Mouse (Mus musculus): ENCODE measurements around the gene Ifi208. TPM values are rescaled to one million over a fixed set of nuclear protein-coding genes. Genes with fewer than 3 reads are reported as not detected.

The Ifi208 gene
- polyA plus RNA-seq, 1 experiment from 2014 or later = 0.08 TPM

GRCm38 (mm10) chr1:173740537-173740936 lies 67.1 kb downstream of the Ifi208 start:
- Histone ChIP-seq H3K9me3 (replicated peaks) (no peaks in the 10 kb centered on the region), H3K4me1 (no peaks in the 10 kb centered on the region), H3K9ac (no peak overlapping the region), H3K36me3 (no peaks in the 10 kb centered on the region), H3K27ac (replicated peaks) (no peak overlapping the region), H3K4me2 (replicated peaks) (no peak overlapping the region), H3K27me3 (no peaks in the 10 kb centered on the region), H3K4me3 (replicated peaks) (no peak overlapping the region)
- ATAC-seq (ENCODE audit: insufficient number of reproducible peaks, low FRiP score, low TSS enrichment, low read depth) = no peak

DNA sequence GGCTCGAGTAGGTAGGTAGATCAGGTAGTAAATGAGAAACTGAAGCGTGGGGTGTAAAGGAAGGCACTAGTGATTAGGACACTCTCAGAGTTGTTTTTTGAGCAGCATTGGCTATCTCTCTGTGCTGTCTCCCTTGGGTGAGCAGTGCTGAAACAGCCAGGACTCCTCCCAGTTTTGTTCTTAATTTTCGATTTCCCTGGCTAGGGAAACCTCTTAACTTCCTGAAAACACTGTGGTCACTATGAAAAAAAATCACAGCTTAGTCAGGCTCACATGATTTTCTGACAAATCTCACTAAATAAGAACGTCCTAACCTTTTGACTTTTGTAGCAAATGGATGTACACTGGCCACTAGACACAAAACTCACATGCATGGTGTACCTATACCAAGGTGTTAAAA lies 68.2 kb downstream of the Ifi208 start, which contains the start of gene Ifi207:
Gene Ifi207 (minus strand): TSS at position 92 of the 400 bp plus-strand sequence.
- H3K4me2 ChIP-seq (replicated peaks) = no peak within 1 kb of the TSS
- 67% methylated on average over 4 of the region's 4 CpGs for WGBS
- ATAC-seq (ENCODE audit: insufficient number of reproducible peaks, low FRiP score, low TSS enrichment, low read depth) = no peak

GRCm38 (mm10) chr1:173742262-173742661 lies 68.8 kb downstream of the Ifi208 start:
- H3K27me3 ChIP-seq = no peaks in the 10 kb centered on the region
- no peaks in the 10 kb centered on the region for H3K36me3 ChIP-seq
- H3K9me3 ChIP-seq (replicated peaks) = no peaks in the 10 kb centered on the region
- H3K9ac ChIP-seq = no peak overlapping the region
- H3K4me3 ChIP-seq (replicated peaks) = no peak overlapping the region
- H3K27ac ChIP-seq (replicated peaks) = no peak overlapping the region
- no peaks in the 10 kb centered on the region for H3K4me1 ChIP-seq
- 54% methylated on average over 1 of the region's 1 CpGs for WGBS
- no peak overlapping the region for H3K4me2 ChIP-seq (replicated peaks)
- no peak for ATAC-seq (ENCODE audit: insufficient number of reproducible peaks, low FRiP score, low TSS enrichment, low read depth)

More for the DNA sequence above, 68.2 kb downstream of the Ifi208 start, which contains the start of gene Ifi207:
- Histone ChIP-seq H3K4me1 (no peaks in the 10 kb centered on the region), H3K9me3 (replicated peaks) (no peaks in the 10 kb centered on the region), H3K9ac (no peak within 1 kb of the TSS), H3K36me3 (no peaks in the 10 kb centered on the region), H3K27me3 (no peaks in the 10 kb centered on the region), H3K27ac (replicated peaks) (no peak within 1 kb of the TSS), H3K4me3 (replicated peaks) (no peak within 1 kb of the TSS)

Small RNA genes within 50 kb of the gene (microRNA-seq; reads per million reads assigned to microRNA genes)
- gene Gm44339 (ENCODE audit: borderline number of aligned reads) = not detected

Other genes with a start within 250 kb of the Ifi208 start
- gene Ifi206, start 182.6 kb upstream of the Ifi208 start, polyA plus RNA-seq (2015; fragmentation: Nextera tagmentation; extraction: Ambion mirVana) = 0.19 and 0.33 TPM in 2 replicates
- gene Ifi214, start 137.7 kb upstream of the Ifi208 start, polyA plus RNA-seq (2015; fragmentation: Nextera tagmentation; extraction: Ambion mirVana) = not detected in 2 replicates
- gene Ifi213, start 74.4 kb upstream of the Ifi208 start, polyA plus RNA-seq (2015; fragmentation: Nextera tagmentation; extraction: Ambion mirVana) = 0.15 and 0.29 TPM in 2 replicates
- 0.55 and 0.65 TPM in 2 replicates for gene Ifi209, start 42.8 kb upstream of the Ifi208 start, polyA plus RNA-seq (2015; fragmentation: Nextera tagmentation; extraction: Ambion mirVana)
- 1.5 and 1.6 TPM in 2 replicates for gene Ifi207, start 68.1 kb downstream of the Ifi208 start, polyA plus RNA-seq (2015; fragmentation: Nextera tagmentation; extraction: Ambion mirVana)
- 2.9 and 3.1 TPM in 2 replicates for gene Ifi204, start 93.3 kb downstream of the Ifi208 start, polyA plus RNA-seq (2015; fragmentation: Nextera tagmentation; extraction: Ambion mirVana)
- gene Ifi211, start 239.4 kb downstream of the Ifi208 start, polyA plus RNA-seq (2015; fragmentation: Nextera tagmentation; extraction: Ambion mirVana) = 0.66 and 1.5 TPM in 2 replicates